Mouse (Mus musculus): ENCODE data around the gene Slc2a13.

The Slc2a13 gene

GRCm38 (mm10) chr15:91373203-91373584 lies 199.9 kb downstream of the Slc2a13 start:
- peak; percentile 54 for DNase-seq (ENCODE audit: low spot score)

- no peak for DNase-seq (ENCODE audit: low spot score)
These were observed 200.4 kb downstream of the Slc2a13 start for GRCm38 (mm10) chr15:91372464-91373202.

GRCm38 (mm10) chr15:91371859-91372394 lies 201.1 kb downstream of the Slc2a13 start:
- DNase-seq (ENCODE audit: low spot score): no peak

- DNase-seq (ENCODE audit: low spot score): no peak
These were observed 203.2 kb downstream of the Slc2a13 start for GRCm38 (mm10) chr15:91369736-91370449.

GRCm38 (mm10) chr15:91360495-91360894 lies 212.6 kb downstream of the Slc2a13 start:
- no peak for DNase-seq (ENCODE audit: low spot score)

GRCm38 (mm10) chr15:91351006-91351405 lies 222.1 kb downstream of the Slc2a13 start:
- DNase-seq (ENCODE audit: low spot score): no peak

- no peak for DNase-seq (ENCODE audit: low spot score)
These were observed 234.7 kb downstream of the Slc2a13 start for GRCm38 (mm10) chr15:91338350-91338749.

- no peak for DNase-seq (ENCODE audit: low spot score)
These were observed 238.6 kb downstream of the Slc2a13 start for GRCm38 (mm10) chr15:91334416-91334900.

- DNase-seq (ENCODE audit: low spot score): no peak
These were observed 245.3 kb downstream of the Slc2a13 start for GRCm38 (mm10) chr15:91327748-91328147.

- no peak for DNase-seq (ENCODE audit: low spot score)
These were observed 246.0 kb downstream of the Slc2a13 start for GRCm38 (mm10) chr15:91327023-91327422.

- peak; percentile 48 for DNase-seq (ENCODE audit: low spot score)
These were observed 253.7 kb downstream of the Slc2a13 start for GRCm38 (mm10) chr15:91319376-91319775.

GRCm38 (mm10) chr15:91316964-91317363 lies 256.1 kb downstream of the Slc2a13 start:
- DNase-seq (ENCODE audit: low spot score): no peak

GRCm38 (mm10) chr15:91314402-91315318 lies 258.4 kb downstream of the Slc2a13 start:
- no peak for DNase-seq (ENCODE audit: low spot score)

- DNase-seq (ENCODE audit: low spot score): peak; percentile 56
These were observed 268.7 kb downstream of the Slc2a13 start for GRCm38 (mm10) chr15:91304296-91304852.

- peak; percentile 95 for DNase-seq (ENCODE audit: low spot score)
These were observed 271.7 kb downstream of the Slc2a13 start for GRCm38 (mm10) chr15:91301366-91301765.

GRCm38 (mm10) chr15:91299319-91299835 lies 273.7 kb downstream of the Slc2a13 start:
- no peak for DNase-seq (ENCODE audit: low spot score)

GRCm38 (mm10) chr15:91283418-91283817 lies 289.6 kb downstream of the Slc2a13 start:
- no peak for DNase-seq (ENCODE audit: low spot score)

GRCm38 (mm10) chr15:91282822-91283221 lies 290.2 kb downstream of the Slc2a13 start:
- no peak for DNase-seq (ENCODE audit: low spot score)

- no peak for DNase-seq (ENCODE audit: low spot score)
These were observed 291.5 kb downstream of the Slc2a13 start for GRCm38 (mm10) chr15:91281521-91281920.

GRCm38 (mm10) chr15:91279571-91279970 lies 293.5 kb downstream of the Slc2a13 start:
- no peak for DNase-seq (ENCODE audit: low spot score)

GRCm38 (mm10) chr15:91275961-91276360 lies 297.1 kb downstream of the Slc2a13 start:
- DNase-seq (ENCODE audit: low spot score): no peak

Measured in testis, postnatal 10 days (tissue).